Mouse (Mus musculus) heart, postnatal 0 days (tissue): ENCODE results near the gene Cd320.
"Not testable (repeated sequence)": the region's sequence is repeated elsewhere in the genome, so short reads cannot be mapped to it uniquely, and the experiment has no call there.

Experiments used
- CTCF ChIP-seq: IDR thresholded peaks from 2 replicates; pipeline ENCODE4 v1.5.1; 2016; ENCODE audit warnings: antibody characterized with exemption, control low read depth, low read depth
- EP300 ChIP-seq: IDR thresholded peaks from 2 replicates; pipeline ENCODE4 v1.6.1; 2016; ENCODE audit warnings: antibody characterized with exemption, low read depth

DNA sequence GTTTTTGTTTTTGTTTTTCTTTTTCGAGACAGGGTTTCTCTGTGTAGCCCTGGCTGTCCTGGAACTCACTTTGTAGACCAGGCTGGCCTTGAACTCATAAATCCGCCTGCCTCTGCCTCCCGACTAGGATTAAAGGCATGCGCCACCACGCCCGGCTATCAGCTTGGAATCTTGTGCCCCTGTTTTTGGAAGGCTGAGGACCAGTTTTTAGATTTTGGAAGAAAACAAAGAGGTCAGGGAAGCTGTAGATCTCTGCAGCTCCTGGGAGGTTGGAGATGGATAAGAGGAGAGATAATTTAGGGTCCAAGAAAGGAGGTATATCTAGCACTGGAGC, 17.9 kb upstream of the Cd320 start:
- not testable (repeated sequence) for TF ChIP-seq CTCF, EP300
